Mouse (Mus musculus) C2C12 (cell line): ENCODE measurements around the gene Lrrtm4.

Source experiments
- CTCF ChIP-seq: IDR thresholded peaks from one replicate; pipeline ENCODE4 v1.5.1; 2011; ENCODE audit not compliant: control insufficient read depth, insufficient read depth, insufficient read length
- USF1 ChIP-seq: IDR thresholded peaks from one replicate; pipeline ENCODE4 v1.6.1; 2011; ENCODE audit warnings: low read depth, mild to moderate bottlenecking, control low read depth, moderate library complexity

GRCm38 (mm10) chr6:80549907-80550306 is 531.2 kb downstream of the Lrrtm4 start:
- TF ChIP-seq CTCF (no peak), USF1 (no peak)
